Mouse (Mus musculus): ENCODE results near the gene Ctdsp1. TPM values are rescaled to one million over a fixed set of nuclear protein-coding genes. Genes with fewer than 3 reads are reported as not detected.
"Not testable (repeated sequence)": the region's sequence is repeated elsewhere in the genome, so short reads cannot be mapped to it uniquely, and the experiment has no call there.

The Ctdsp1 gene
- total RNA-seq, 2 experiments from 2014 or later, result 133 to 136 TPM

DNA sequence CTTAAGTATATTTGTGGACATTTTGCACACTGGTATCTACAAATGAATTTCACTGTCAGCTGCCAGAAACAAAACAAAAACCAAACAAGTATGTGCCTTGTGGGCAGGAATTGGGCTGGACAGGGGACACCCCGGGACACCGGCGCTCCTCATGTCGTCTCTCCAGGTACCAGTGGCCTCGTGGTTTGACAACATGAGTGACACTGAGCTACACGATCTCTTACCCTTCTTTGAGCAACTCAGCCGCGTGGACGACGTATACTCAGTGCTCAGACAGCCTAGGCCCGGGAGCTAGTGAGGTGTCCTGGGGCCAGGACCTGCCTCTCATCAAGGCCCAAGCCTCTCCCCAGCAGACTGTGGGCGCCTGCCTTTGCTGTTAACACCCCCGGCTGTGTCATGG is 4.0 kb downstream of the Ctdsp1 start:
- DNase-seq (ENCODE audit: low spot score in 2 of 2), result peak in 1 of 2 experiments; percentile 23

DNA sequence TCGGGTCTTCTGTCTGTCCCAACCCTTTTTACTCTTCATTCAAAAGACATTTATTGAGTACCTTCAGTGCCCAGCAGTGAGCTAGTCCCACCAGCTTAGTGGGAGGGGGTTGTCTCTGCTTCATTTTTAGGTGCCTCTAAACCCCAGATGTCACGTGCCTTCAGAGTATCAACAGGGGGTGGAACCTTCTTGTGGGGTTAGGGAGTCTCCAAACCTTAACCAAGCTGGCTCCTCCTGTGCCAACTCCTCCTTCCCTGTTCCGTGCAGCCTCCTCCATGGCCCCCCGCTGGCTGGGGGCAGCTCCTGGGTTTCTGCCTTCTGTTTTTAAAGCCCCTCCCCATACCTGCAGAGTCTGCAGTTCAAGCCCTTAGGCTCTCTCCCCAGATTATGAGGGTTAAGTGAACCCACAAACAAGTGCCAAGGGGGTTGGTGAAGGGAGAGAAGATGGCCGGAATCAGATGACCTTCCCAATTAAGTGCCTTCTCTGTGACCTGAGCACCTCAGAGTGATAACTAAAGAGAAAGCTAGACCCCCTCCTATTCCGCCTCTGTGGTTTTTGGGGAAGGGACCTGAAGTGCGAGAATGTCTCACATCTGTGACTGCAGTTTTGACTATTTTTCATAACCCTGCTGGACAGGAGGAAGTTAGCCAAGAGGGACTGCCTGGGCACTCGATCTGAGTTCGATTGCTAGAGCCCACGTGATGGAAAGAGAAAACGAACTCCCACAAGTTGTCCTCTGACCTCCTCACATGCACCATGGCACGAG is 5.3 kb downstream of the Ctdsp1 start:
- not testable (repeated sequence) for DNase-seq (ENCODE audit: low spot score in 2 of 2)

DNA sequence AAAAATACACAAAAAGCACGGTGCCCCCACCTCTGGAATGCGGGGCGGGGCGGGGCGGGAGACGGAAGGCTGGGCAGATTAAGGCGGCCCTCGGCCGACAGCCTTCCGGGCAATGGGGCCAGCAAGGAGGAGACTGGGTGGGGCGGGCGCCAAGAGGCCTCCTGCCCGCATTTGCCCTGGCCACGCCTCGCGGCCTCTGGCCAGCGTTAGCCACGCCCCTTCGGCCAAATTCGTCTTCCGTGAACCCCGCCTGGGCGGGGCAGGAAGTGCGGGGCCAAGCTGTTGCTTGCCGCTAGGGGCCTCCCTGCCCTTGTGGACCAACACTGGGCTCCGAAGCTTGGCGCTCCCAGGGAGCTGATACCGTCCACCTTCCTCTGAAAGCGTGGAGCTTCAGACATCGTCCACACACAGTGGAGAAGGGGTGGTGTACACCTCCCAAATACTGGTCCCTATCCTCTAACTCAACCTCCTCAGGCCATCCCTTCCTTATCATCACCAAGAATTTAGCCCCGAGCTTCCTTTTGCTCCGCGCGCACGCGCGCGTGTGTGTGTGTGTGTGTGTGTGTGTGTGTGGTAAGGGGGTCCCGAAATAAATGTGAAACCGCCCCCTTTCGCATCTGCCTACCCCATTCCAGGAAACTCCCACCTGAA is 6.1 kb downstream of the Ctdsp1 start:
- peak; percentile 98 to 99 for DNase-seq (ENCODE audit: low spot score in 2 of 2)

DNA sequence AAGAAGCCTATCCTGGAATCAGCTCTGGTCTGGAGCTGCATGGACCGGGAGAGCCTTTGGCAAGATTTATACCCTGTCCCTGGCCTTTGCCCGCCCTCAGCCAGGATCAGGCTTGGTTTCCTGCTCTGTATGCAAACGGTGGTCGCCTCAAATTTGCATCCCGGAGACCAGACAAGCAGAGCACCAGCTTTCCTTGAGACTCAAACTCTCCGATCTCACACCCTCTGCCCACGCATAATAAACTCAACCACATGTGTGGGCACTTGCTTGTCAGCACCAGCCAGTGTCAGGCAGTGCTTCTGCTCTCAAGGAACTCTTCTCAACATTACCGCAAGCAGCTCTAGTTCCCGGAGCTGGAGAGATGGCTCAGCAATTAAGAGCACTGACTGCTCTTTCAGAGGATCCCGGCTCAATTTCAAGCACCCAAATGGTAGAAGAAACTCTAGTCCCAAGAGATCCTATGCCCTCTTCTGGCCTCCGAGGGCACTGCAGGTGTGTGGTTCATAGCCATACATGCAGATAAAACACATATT is 6.7 kb downstream of the Ctdsp1 start:
- peak; percentile 66 to 68 for DNase-seq (ENCODE audit: low spot score in 2 of 2)

DNA sequence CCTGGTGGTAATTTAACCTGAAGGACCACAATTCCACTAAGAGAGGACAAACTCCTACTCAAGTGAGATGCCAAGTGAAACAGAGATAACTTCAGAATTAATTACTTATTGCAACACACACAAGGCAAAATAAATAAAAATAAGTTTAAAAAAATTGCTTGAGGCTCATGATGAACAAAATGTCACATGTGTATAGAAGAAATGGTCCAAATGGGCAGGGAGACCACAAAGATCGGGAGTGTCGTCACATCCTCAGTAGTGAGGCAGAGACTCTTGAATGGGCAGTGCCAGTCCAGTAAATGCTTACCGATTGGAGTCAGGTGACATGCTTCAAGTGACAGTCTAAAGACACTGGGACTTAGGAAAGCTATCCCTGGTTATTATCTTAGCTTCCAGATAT is 9.2 kb downstream of the Ctdsp1 start:
- DNase-seq (ENCODE audit: low spot score in 2 of 2), result no peak

DNA sequence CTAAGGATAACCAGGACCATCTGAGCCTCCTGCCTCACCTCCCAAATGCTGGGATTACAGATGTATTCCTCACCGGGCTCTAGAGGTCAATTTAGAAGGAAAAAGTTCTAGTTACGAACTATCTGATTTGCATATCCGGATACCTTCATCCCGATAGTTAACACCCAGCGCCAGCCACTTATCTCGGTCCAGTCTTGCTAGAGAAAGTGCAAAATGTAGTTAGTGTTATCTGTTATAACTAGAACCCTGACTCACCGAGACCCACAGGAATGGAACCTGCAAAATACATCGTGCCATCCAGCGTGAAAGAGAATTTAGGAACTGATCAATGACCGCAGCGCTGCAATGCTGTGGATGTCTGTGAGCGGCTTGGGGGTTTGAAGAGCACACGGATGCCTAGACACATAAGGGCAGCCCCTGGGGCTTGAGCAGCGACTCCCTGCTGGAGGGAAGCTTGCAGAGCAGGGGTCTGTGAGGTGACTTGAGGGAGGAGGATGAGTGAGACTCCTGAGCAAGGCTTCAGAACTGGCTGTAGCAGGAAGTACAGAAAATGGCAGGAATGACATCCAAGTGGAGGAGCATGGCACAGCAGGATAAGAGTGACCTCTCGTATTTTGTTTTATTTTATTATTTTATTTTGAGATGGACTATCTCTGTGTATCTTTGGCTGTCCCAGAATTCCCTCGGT is 9.8 kb downstream of the Ctdsp1 start:
- no peak for DNase-seq (ENCODE audit: low spot score in 2 of 2)

DNA sequence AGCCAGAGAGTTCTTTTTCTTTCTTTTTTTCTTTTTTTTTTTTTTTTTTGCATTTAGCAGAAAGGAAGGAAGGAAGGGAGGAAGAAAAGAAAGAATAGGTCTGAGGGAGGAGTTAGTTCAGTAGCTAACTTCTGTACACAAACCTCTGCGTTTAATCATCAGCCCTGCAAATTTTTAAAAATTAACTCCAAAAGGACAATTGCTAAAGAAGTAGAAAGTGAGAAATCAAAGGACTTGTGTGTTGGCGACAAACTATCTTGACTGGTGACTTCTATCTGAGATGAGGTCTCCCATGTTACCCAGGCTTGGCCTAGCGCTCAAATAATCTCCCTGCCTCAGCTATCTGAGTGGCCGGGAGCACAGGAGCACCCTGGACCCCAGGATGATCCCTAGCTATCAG is 12.9 kb downstream of the Ctdsp1 start:
- no peak for DNase-seq (ENCODE audit: low spot score in 2 of 2)

DNA sequence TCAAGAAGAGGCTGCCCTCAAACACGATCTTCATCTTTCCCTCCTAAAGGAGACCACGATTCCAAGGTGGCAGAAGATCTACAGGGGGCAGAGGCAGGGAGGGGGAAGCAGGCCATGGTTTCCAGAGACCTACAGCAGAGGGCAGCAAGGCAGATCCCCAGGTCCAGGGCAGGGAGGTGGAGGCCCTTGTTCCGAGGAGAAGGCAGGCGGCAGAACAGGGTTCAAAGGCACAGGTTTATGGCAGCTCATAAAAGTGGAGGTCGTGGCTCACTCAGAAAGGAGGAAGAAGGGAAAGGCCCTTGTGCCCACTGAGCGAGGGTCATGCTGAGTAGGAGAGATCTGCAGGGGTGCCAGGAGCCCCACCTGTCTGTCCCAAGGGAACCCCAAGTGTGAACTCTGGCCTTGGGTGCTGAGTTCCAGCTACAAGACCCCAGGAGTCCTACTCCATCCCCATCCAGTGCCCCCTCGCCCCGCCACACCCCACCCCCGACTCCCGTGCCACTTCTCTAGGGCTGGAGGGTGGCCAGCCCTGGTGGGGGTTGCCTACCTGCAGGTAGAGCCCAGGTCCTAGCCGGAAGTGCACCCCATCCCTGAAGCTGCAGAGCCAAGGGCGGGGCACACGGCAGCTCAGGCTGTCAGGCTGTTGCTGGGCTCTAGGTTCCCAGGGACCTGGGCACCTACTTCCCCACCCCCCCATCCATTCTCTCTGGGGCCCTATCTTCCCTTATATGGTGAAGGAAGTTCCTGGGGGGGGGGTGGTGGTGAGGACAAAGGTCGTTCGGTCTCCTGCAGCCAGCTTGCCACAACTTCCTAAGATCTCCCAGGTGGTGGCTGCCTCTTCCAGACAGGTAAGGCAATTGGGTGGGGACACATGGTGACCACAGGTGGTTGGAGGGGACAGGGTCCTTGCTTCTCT is 17.5 kb downstream of the Ctdsp1 start, which contains the start of gene Vil1:
Gene Vil1, plus strand, starts transcription at position 788 of the 916 bp plus-strand sequence.
- no peak for DNase-seq (ENCODE audit: low spot score in 2 of 2)

DNA sequence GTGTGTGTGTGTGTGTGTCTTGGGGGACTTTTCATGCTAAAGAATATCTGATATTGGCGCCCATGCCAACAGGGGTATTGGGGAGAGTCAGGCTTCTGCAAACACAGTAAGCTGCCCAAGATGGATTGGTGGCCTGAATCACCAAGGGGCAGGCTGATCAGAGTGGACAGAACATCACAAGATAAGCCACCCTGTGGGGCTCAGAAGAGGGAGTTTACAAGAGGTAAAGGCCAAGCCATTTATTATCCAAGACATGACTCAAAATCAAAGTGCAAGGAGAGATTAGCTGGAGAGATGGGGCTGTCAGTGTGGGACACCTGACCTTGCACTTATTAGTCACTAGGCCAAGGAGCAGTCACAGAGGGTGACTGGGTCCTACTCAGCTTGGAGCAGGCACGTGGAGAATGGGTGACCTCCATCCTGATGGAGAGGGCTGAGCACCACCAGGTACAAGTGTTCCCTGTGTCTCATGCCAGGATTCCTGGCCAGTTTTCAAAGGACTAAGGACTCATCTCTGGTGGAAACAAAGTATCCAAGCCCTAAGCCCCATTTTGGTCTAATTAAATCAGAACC is 20.5 kb downstream of the Ctdsp1 start:
- DNase-seq (ENCODE audit: low spot score in 2 of 2), result no peak

DNA sequence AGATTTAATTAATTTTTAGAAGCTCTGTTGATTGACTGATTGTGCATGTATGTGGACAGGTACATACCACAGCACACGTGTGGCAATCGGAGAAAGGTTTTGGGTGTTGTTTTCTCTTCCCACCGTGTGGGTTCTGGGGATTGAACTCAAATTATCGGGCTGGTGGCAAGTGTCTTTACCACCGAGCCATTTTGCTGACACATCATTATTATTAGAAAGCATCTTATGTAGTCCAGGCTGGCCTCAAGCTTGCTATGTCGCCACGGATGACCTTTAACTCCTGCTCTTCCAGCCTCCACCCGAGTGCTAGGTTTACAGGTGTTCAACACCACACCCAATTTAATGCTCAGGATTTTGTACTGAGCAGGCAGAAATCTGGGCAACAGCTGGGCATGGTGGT is 21.4 kb downstream of the Ctdsp1 start:
- DNase-seq (ENCODE audit: low spot score in 2 of 2), result no peak

DNA sequence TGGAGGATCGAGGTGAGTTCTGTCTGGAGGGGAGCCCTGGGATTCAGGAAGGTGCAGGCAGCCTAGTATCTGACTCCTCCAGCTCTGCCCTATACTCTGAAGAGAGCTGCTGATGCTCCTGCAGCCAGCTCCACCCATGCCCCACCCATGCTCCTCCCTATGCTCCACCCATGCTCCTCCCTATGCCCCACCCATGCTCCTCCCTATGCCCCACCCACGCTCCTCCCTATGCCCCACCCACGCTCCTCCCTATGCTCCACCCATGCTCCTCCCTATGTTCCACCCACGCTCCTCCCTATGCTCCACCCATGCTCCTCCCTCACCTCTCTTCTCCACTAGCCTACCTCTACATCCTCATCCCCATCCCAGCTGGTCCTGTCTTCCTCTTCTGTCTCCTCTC is 23.8 kb downstream of the Ctdsp1 start:
- no peak for DNase-seq (ENCODE audit: low spot score in 2 of 2)

DNA sequence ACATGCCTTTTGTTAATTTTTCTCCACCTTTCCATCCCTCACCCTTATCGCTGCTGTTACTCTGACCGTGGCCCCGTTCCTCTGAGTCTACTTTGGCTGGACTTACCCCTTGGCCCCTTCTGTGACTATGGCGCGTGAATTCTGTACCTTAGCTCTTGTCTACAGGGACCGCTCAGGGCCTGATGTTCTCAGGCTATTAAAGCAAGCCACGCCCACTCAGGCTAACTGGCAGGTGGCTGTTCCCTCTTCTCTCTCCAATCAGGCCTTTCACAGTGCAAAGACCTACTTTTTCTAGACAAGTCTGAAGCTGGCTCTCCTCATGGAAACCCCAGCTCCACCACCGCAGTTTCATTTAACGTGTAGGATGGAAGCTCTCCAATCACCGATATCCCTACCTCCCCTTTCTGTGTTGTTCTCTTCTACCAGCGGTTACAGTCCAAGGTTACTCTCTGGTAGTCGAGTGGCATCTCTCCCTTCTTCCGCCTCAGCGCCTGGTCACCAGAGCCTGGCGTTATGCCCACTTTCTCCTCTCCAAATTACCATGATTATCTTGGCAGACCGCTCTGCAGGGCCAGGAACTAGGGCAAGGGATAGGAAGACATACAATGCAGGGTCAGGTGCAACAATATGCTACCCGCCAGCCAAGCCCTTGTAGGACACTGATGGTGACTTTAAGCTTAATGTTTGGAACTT is 27.6 kb downstream of the Ctdsp1 start:
- peak in 1 of 2 experiments; percentile 58 for DNase-seq (ENCODE audit: low spot score in 2 of 2)

DNA sequence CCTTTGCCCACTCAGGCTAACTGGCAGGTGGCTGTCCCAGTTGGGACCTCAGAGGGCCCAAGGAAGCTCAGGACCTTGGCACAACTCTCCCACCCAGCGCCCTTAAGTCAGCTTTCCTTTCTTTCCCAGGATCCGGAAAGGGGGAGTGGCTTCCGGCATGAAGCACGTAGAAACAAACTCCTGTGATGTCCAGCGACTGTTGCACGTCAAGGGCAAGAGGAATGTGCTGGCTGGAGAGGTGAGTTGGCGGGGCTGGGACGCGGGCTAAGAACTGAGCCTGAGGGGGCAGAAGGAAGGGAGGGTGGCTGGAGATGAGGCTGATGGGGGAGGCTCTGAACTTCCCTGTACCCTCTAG is 28.1 kb downstream of the Ctdsp1 start:
- no peak for DNase-seq (ENCODE audit: low spot score in 2 of 2)

DNA sequence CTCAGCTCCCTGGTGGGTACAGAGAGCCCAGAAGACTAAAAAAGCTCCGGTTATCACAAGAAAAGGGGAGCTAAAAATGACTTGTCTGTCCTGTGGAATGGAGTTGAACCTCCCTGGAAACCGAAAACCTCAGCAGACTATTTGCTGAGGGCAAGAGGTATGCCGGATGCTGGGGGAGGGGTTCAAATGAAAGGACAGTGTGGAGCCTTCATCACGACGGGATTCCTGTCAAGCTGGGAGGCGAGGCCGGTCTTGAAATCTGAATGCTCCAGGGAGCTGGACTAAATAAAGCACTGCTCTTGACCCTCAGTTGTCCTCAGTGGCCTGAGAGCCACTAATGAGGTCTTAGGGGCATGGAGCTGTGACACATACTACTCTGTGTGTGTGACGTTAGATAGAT is 31.8 kb downstream of the Ctdsp1 start:
- no peak for DNase-seq (ENCODE audit: low spot score in 2 of 2)

DNA sequence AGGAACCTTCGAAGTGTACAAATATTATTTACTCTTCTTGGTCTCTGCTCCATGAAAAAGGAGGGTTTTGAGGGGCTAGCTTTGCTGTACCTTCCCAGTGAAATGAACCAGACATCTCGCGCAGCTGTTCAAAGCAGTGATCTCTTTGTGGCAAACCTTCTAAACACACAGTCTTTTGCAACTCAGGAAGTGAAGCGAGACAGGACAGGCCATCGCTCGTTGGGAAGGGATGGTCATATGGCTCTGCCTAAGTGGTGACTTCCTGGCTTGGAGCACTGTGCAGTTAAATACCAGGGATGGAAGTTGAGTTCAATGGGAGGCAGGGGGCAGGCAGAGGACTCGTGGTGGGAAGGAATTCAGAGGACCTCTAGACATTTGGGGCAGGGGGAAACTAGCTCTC is 34.5 kb downstream of the Ctdsp1 start:
- no peak for DNase-seq (ENCODE audit: low spot score in 2 of 2)

DNA sequence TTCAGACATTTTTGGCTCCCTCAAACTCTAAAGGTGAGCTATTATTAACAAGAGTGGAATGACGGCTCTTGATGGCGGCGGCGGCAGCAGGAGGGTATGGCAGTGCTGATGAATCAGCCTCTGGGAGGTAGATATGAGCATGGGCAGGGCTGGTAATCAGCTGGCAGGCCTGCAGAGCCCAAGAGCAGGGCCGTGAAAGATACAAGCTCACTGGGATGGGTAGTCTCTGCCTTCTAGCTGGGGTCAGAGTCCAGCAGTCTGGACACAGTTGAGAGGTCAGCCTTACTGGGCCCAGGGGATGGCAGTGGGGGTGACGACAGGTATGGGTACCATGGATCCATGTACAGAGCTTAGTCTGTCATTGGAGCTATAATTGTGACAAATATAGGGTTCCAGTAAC is 41.9 kb downstream of the Ctdsp1 start:
- DNase-seq (ENCODE audit: low spot score in 2 of 2), result peak in 1 of 2 experiments; percentile 15

DNA sequence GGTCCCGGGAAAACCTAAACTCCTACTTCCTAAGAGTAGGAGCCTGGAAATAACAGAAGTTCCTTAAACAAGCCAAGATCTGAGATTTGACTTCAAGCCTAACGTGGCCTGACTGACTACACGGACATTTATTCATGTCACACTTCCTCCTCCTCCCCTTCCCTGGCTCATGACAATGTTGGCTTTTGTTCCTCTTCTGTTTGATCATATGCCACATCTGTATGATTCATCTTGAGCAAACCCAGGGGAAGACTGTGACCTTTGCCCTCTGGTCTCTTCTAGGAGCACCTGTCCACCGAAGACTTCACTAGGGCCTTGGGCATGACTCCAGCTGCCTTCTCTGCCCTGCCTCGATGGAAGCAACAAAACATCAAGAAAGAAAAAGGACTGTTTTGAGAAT is 43.3 kb downstream of the Ctdsp1 start:
- no peak for DNase-seq (ENCODE audit: low spot score in 2 of 2)

DNA sequence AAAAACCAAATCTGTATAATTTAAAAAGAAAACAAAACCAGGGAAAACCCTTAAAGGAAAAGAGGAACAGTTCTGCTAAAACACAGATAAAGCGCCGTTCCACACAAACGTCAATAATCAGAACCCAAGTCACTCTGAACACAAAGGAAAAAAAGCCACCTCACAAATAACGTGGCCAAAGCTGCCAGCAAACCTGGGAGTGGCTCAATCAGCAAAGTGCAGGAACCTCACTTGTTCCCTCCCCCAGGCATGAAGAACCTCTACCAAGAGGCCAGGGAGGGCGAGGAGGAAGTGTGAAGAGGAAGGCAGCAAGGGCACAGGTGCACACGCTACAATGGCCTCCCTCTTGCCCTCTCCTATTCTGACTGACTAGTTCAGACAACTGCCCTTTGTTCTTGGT is 44.3 kb downstream of the Ctdsp1 start:
- no peak for DNase-seq (ENCODE audit: low spot score in 2 of 2)

DNA sequence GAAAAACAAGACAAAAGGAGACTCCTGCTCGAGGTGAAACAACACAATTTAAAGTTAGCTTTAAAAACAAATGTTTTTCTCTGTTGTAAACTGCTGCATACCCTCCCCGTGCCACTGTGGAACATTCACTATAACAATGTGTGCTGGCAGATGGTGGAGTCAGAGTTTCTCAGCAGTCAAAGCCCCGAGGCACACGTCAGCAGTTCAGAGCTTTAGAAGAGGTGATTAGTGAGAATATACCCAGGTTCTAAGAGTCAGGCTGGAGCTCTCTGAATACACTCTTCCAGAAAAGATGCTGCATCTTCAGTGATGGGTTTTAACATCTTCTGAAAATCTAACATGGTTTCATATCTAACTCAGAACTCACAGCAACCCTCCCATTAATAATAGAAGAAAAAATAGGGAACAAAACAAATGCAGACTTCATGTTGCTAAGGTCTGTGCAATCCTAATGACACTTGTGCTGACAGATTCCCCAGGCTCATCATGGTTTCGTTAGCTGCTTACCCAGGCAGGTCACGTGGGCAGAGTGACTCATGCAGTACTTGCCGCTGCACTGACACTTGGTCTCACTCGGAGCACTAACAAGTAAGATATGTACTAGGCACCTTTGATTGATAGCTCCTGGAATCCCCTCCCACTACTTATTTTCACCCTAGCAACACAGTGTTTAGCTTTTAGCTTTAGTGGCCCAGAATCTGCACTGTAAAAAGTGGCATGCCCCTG is 46.6 kb downstream of the Ctdsp1 start:
- peak; percentile 50 to 67 for DNase-seq (ENCODE audit: low spot score in 2 of 2)
